Mouse (Mus musculus): Measurements from ENCODE around the gene Arf4.

- TF ChIP-seq POLR2A (IDR thresholded peaks at IDR 0.05; ENCODE audit: low read depth, low read length), result no peak
- TF ChIP-seq CTCF (IDR thresholded peaks at IDR 0.05; ENCODE audit: extremely low read depth, insufficient read length, insufficient replicate concordance, low read depth, low read length), result no peak
These were observed 26.0 kb downstream of the Arf4 start for GRCm38 (mm10) chr14:26663851-26664250.

Data from small intestine, adult 2 months (tissue).